Mouse (Mus musculus) neural tube, embryonic 10.5 days (tissue): ENCODE data around the gene Tent4b.

Source experiments
- DNase-seq: peaks from one replicate; pipeline ENCODE4 v3.0.0-alpha.2; 2017; ENCODE audit warnings: low spot score; ENCODE audit errors: extremely low spot score

The Tent4b gene

DNA sequence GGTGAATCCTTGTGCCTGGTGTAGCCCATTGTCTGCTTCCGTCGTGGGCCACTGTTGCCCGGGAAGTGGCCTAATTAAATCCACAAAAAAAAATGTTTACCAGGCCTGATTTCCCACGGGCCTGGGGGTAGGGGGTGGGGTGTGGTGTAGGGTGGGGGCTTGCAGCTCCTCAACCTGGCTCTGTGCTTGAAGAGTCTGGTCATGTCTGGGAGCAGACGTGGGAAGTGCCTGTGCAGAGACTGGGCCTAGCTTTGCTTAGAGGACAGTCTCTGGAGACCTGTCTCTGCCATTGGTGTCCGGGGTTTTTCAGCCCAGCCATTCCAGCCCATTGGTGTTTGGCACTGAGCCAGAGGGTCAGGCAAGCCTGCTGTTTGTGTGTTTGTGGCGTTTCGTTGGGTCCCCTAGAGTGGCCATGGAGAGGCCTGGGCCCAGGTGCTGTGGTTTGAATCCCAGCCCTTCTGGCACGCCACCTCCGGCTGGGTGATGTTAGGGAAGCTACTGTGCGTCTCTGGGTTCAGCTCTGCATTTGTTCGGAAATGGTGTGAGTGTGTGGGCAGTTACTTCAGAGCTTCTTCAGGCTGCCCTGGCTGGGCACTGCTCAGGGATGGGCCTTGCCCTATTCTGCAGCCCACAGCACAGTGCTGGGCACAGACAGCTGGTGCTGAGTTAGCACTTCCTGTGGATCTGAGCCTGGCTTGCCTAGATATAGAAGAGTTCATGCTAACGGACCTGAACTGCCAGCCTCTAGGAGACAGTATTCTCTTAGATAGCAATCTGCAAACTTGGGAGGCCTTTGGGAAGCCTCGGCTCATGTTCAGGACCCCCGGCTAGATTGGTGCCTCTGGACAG lies 102.8 kb downstream of the Tent4b start:
- DNase-seq, result no peak

DNA sequence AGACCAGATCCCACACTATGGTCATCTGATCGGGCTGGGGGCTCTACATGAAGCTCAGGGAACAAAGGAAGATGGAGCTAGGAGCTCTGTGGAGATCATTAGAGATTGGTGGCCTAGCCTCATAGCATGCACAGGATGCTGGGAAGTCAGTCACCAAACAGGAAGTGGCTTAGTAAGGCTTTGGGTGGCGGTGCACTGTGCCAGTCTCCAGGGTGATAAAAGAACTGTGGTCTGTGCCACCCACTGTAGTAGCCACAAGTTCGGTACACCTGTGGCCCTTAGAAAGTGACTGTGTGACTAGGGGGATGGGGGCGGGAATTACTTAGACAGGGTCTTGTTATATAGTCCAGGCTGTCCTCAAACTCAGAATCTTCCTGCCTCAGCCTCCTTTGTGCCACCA lies 106.8 kb downstream of the Tent4b start:
- no peak for DNase-seq

DNA sequence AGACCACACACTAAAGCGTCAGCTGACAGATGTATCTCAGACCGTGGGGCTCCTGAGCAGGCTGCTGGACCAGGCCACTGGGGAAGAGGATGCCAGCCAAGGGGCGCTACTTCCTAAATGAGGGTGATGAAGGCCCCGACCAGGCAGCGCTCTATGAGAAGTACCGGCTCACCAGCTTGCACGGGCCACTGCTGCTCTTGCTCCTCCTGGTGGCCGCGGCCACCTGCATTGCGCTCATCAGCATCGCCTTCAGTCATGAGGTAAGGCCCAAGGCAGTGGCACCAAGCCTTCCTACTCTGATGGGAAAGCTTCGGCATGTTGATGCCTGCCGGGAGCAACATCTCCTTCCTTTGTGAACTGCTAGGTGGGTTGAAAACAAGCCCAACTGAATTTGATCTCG lies 107.5 kb downstream of the Tent4b start:
- DNase-seq, result no peak

DNA sequence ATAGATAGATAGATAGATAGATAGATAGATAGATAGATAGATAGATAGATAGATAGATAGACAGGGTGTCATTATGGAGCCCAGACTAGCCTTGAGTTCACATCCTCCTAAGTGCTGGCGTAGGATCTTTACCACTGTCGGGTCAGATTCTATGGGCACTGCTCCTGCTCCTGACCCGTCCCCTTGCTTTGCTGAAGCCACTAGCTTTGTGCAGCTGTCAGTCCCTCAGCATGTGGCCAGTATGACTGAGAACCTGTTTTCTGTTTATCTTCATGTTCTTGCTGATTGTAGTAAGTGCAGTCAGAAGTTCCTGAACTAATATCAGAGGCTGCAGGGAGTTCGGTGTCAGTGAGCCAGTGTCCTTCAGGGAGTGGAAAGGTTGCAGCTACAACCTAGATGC lies 108.7 kb downstream of the Tent4b start:
- DNase-seq, result no peak
